Mouse (Mus musculus) CH12.LX (cell line): ENCODE data around the gene Prrc2c. TPM values are rescaled to one million over a fixed set of nuclear protein-coding genes. Genes with fewer than 3 reads are reported as not detected.

Experiments used
- DNase-seq: peaks from one replicate; pipeline ENCODE4 v3.0.0-alpha.2; 2013; ENCODE audit errors: extremely low read depth
- H3K27ac ChIP-seq: 2 replicates; pipeline ENCODE4 v1.5.1; 2012; ENCODE audit warnings: low read depth, mild to moderate bottlenecking, control low read depth, moderate library complexity; ENCODE audit not compliant: insufficient read depth
- H3K27me3 ChIP-seq: replicated peaks from 2 replicates; pipeline ENCODE3; 2012; ENCODE audit warnings: inconsistent platforms
- H3K36me3 ChIP-seq, 2 experiments: replicated peaks in 1 of 2; 2 replicates each; pipeline versions ENCODE3 to v1.6.1; 2012; ENCODE audit warnings: inconsistent platforms in 1 of 2, low read length in 1 of 2, mild to moderate bottlenecking in 1 of 2, mixed read lengths in 1 of 2, moderate library complexity in 1 of 2; ENCODE audit not compliant: control insufficient read depth in 1 of 2, insufficient read depth in 1 of 2
- H3K4me1 ChIP-seq, 2 experiments: 2 replicates each; pipeline ENCODE4 v1.6.1; 2012; ENCODE audit warnings: inconsistent platforms in 1 of 2, moderate library complexity in 1 of 2; ENCODE audit not compliant: insufficient read depth in 2 of 2, control insufficient read depth in 1 of 2
- H3K4me2 ChIP-seq: 2 replicates; pipeline ENCODE4 v1.6.1; 2012; ENCODE audit warnings: low read depth, mild to moderate bottlenecking, control low read depth; ENCODE audit not compliant: poor library complexity, insufficient read depth, severe bottlenecking
- H3K4me3 ChIP-seq, 3 experiments: fragments of 150-350 bp in 1 of 3; sonication (generic) in 1 of 3; replicated peaks in 1 of 3; 2 replicates each; pipeline versions ENCODE3 to v1.5.1; 2011 to 2012; ENCODE audit warnings: low read depth in 2 of 3, low read length in 2 of 3, mild to moderate bottlenecking in 2 of 3, moderate library complexity in 2 of 3, control low read depth in 1 of 3, improper control_type of control experiment in 1 of 3, inconsistent platforms in 1 of 3, mixed read lengths in 1 of 3; ENCODE audit not compliant: poor library complexity in 1 of 3
- H3K79me2 ChIP-seq: replicated peaks from 2 replicates; pipeline ENCODE4 v1.6.1; 2012; ENCODE audit warnings: mild to moderate bottlenecking, moderate library complexity; ENCODE audit not compliant: control insufficient read depth, poor library complexity, insufficient read depth, severe bottlenecking; ENCODE audit errors: extremely low read depth
- H3K9ac ChIP-seq: 2 replicates; pipeline ENCODE4 v1.6.1; 2012; ENCODE audit warnings: low read depth, mild to moderate bottlenecking, control low read depth, moderate library complexity; ENCODE audit not compliant: insufficient read depth
- H3K9me3 ChIP-seq: replicated peaks from 2 replicates; pipeline ENCODE3; 2012; ENCODE audit warnings: low read length, inconsistent platforms, mixed read lengths
- BHLHE40 ChIP-seq: IDR thresholded peaks from 2 replicates; pipeline ENCODE4 v1.6.1; 2011; ENCODE audit warnings: mild to moderate bottlenecking, low read depth, low read length, improper control_type of control experiment
- CHD1 ChIP-seq: IDR thresholded peaks from 2 replicates; pipeline ENCODE4 v1.6.1; 2012; ENCODE audit warnings: low read depth, low read length, improper control_type of control experiment, inconsistent platforms
- CHD2 ChIP-seq: IDR thresholded peaks from 2 replicates; pipeline ENCODE4 v1.6.1; 2011; ENCODE audit warnings: low read length, improper control_type of control experiment
- CTCF ChIP-seq, 2 experiments: IDR thresholded peaks in 1 of 2; conservative IDR thresholded peaks in 1 of 2; 2 replicates each; pipeline ENCODE4 v1.5.1; 2011 to 2012; ENCODE audit warnings: low read depth in 2 of 2, low read length in 2 of 2, improper control_type of control experiment in 1 of 2, inconsistent platforms in 1 of 2, mild to moderate bottlenecking in 1 of 2, moderate library complexity in 1 of 2
- ELF1 ChIP-seq: IDR thresholded peaks from 2 replicates; pipeline ENCODE4 v1.6.1; 2014; ENCODE audit warnings: low read depth, mild to moderate bottlenecking, inconsistent platforms, low read length, improper control_type of control experiment
- EP300 ChIP-seq: IDR thresholded peaks from 2 replicates; pipeline ENCODE4 v1.6.1; 2011; ENCODE audit warnings: low read length, improper control_type of control experiment
- ETS1 ChIP-seq: conservative IDR thresholded peaks from 2 replicates; pipeline ENCODE4 v1.6.1; 2012; ENCODE audit warnings: low read depth, mild to moderate bottlenecking, inconsistent platforms, low read length, improper control_type of control experiment, moderate library complexity
- GABPA ChIP-seq: IDR thresholded peaks from 2 replicates; pipeline ENCODE4 v1.6.1; 2012; ENCODE audit warnings: low read depth, low read length, improper control_type of control experiment, inconsistent platforms; ENCODE audit not compliant: insufficient replicate concordance
- HCFC1 ChIP-seq: IDR thresholded peaks from 2 replicates; pipeline ENCODE4 v1.6.1; 2012; ENCODE audit warnings: low read depth, mild to moderate bottlenecking, inconsistent platforms, low read length, improper control_type of control experiment
- IRF4 ChIP-seq: IDR thresholded peaks from 2 replicates; pipeline ENCODE4 v1.6.1; 2014; ENCODE audit warnings: low read depth, mild to moderate bottlenecking, inconsistent platforms, low read length, improper control_type of control experiment
- JUN ChIP-seq: IDR thresholded peaks from 2 replicates; pipeline ENCODE4 v1.6.1; 2011; ENCODE audit warnings: low read depth, mild to moderate bottlenecking, low read length, improper control_type of control experiment, moderate library complexity; ENCODE audit not compliant: insufficient read depth
- KAT2A ChIP-seq: IDR thresholded peaks from 2 replicates; pipeline ENCODE4 v1.6.1; 2012; ENCODE audit warnings: low read length, improper control_type of control experiment, inconsistent platforms; ENCODE audit not compliant: insufficient replicate concordance
- MAX ChIP-seq: IDR thresholded peaks from 2 replicates; pipeline ENCODE4 v1.6.1; 2011; ENCODE audit warnings: low read length, improper control_type of control experiment
- MAZ ChIP-seq: IDR thresholded peaks from 2 replicates; pipeline ENCODE4 v1.6.1; 2012; ENCODE audit warnings: low read depth, mild to moderate bottlenecking, inconsistent platforms, low read length, improper control_type of control experiment, moderate library complexity
- MEF2A ChIP-seq: IDR thresholded peaks from 2 replicates; pipeline ENCODE4 v1.6.1; 2014; ENCODE audit warnings: low read depth, mild to moderate bottlenecking, inconsistent platforms, low read length, improper control_type of control experiment, borderline replicate concordance
- MXI1 ChIP-seq: IDR thresholded peaks from 2 replicates; pipeline ENCODE4 v1.6.1; 2011; ENCODE audit warnings: mild to moderate bottlenecking, low read depth, low read length, improper control_type of control experiment
- MYC ChIP-seq: IDR thresholded peaks from 2 replicates; pipeline ENCODE4 v1.6.1; 2011; ENCODE audit warnings: low read depth, mild to moderate bottlenecking, improper control_type of control experiment, low read length
- NELFE ChIP-seq: IDR thresholded peaks from 2 replicates; pipeline ENCODE4 v1.6.1; 2011; ENCODE audit warnings: low read depth, low read length, improper control_type of control experiment
- NRF1 ChIP-seq: IDR thresholded peaks from 2 replicates; pipeline ENCODE4 v1.6.1; 2014; ENCODE audit warnings: low read depth, mild to moderate bottlenecking, inconsistent platforms, low read length, improper control_type of control experiment, moderate library complexity
- PAX5 ChIP-seq: IDR thresholded peaks from 2 replicates; pipeline ENCODE4 v1.6.1; 2012; ENCODE audit warnings: low read length, inconsistent platforms, mixed read lengths
- POLR2A ChIP-seq: IDR thresholded peaks from 2 replicates; pipeline ENCODE4 v1.6.1; 2011; ENCODE audit warnings: low read depth, mild to moderate bottlenecking, improper control_type of control experiment, low read length
- POLR2AphosphoS2 ChIP-seq: IDR thresholded peaks from 2 replicates; pipeline ENCODE4 v1.6.1; 2011; ENCODE audit warnings: low read depth, low read length, improper control_type of control experiment
- RAD21 ChIP-seq: IDR thresholded peaks from 2 replicates; pipeline ENCODE4 v1.6.1; 2011; ENCODE audit warnings: low read depth, mild to moderate bottlenecking, low read length, improper control_type of control experiment, moderate library complexity
- RCOR1 ChIP-seq: conservative IDR thresholded peaks from 2 replicates; pipeline ENCODE4 v1.6.1; 2012; ENCODE audit warnings: low read depth, mild to moderate bottlenecking, inconsistent platforms, low read length, improper control_type of control experiment
- SIN3A ChIP-seq: IDR thresholded peaks from 2 replicates; pipeline ENCODE4 v1.6.1; 2012; ENCODE audit warnings: low read length, improper control_type of control experiment, inconsistent platforms
- SMC3 ChIP-seq: IDR thresholded peaks from 2 replicates; pipeline ENCODE4 v1.6.1; 2011; ENCODE audit warnings: low read depth, low read length, improper control_type of control experiment
- TBP ChIP-seq: conservative IDR thresholded peaks from 2 replicates; pipeline ENCODE4 v1.6.1; 2011; ENCODE audit warnings: low read depth, low read length, improper control_type of control experiment
- TCF12 ChIP-seq: IDR thresholded peaks from 2 replicates; pipeline ENCODE4 v1.6.1; 2014; ENCODE audit warnings: low read depth, mild to moderate bottlenecking, inconsistent platforms, low read length, improper control_type of control experiment
- UBTF ChIP-seq: IDR thresholded peaks from 2 replicates; pipeline ENCODE4 v1.6.1; 2012; ENCODE audit warnings: low read depth, mild to moderate bottlenecking, inconsistent platforms, low read length, improper control_type of control experiment, moderate library complexity
- USF1 ChIP-seq: IDR thresholded peaks from 2 replicates; pipeline ENCODE4 v1.6.1; 2014; ENCODE audit warnings: low read depth, mild to moderate bottlenecking, inconsistent platforms, low read length, improper control_type of control experiment
- USF2 ChIP-seq: conservative IDR thresholded peaks from 2 replicates; pipeline ENCODE4 v1.6.1; 2011; ENCODE audit warnings: low read depth, low read length, improper control_type of control experiment
- ZKSCAN1 ChIP-seq: IDR thresholded peaks from 2 replicates; pipeline ENCODE4 v1.6.1; 2012; ENCODE audit warnings: low read depth, inconsistent platforms, low read length, improper control_type of control experiment, borderline replicate concordance
- ZMIZ1 ChIP-seq: IDR thresholded peaks from 2 replicates; pipeline ENCODE4 v1.6.1; 2012; ENCODE audit warnings: low read depth, mild to moderate bottlenecking, inconsistent platforms, low read length, improper control_type of control experiment
- ZNF384 ChIP-seq: IDR thresholded peaks from 2 replicates; pipeline ENCODE4 v1.6.1; 2012; ENCODE audit warnings: low read depth, low read length, improper control_type of control experiment, inconsistent platforms
- dilution Hi-C: fragments of 300-500 bp; cut with MboI; formaldehyde crosslinking; loops from 2 replicates; pipeline ENCODE4 v1.14.3; 2020; ENCODE audit warnings: low sequenced_read_pairs; ENCODE audit not compliant: extremely low pct_unique_long_range_greater_than_20kb, extremely low pct_ligation_motif_present
- in situ Hi-C: fragments of 300-500 bp; cut with MboI; formaldehyde crosslinking; loops from 3 replicates; pipeline ENCODE4 v1.14.3; 2019; ENCODE audit warnings: low sequenced_read_pairs, low pct_ligation_motif_present, low pct_unique_long_range_greater_than_20kb, mixed read lengths
- polyA plus RNA-seq: library from polyadenylated mRNA; unstranded; fragments of >175 nt; gene quantifications from 2 replicates; pipeline ENCODE4 v1.2.1, GENCODE M21; 2012; ENCODE audit warnings: low read depth; ENCODE audit not compliant: insufficient read length
- total RNA-seq, 2 experiments: library from RNA; depleted of rRNA; stranded (reverse); fragments of 300-350 nt in 1 of 2; fragments of >200 nt in 1 of 2; gene quantifications; 2 replicates each; pipeline ENCODE4 v1.2.3; 2012 to 2014

Prrc2c gene
- total RNA-seq (2012; rRNA removed) (59.8 and 63.4 TPM in 2 replicates), total RNA-seq (2014; rRNA removed) (26.4 and 30.9 TPM in 2 replicates), polyA plus RNA-seq (117 and 144 TPM in 2 replicates)

- Histone ChIP-seq H3K27ac (peak within 1 kb of the TSS; percentile 84), H3K36me3 (peaks cover 0 to 11% of the 10 kb centered on the region in 2 experiments), H3K4me2 (peak within 1 kb of the TSS; percentile 98), H3K4me1 (peaks cover 5 to 28% of the 10 kb centered on the region in 2 experiments; a peak in 2 of 4 replicates), H3K27me3 (no peaks in the 10 kb centered on the region), H3K9ac (peak within 1 kb of the TSS; percentile 93), H3K79me2 (peaks cover 48% of the 10 kb centered on the region), H3K4me3 (peak within 1 kb of the TSS; percentile 93 to 98 (median 97)), H3K9me3 (no peaks in the 10 kb centered on the region)
- dilution Hi-C loops: no loop called here
- DNase-seq: peak; percentile 97
- TF ChIP-seq ELF1: peak; percentile 56; the same call in 1 of the 2 replicates
- TF ChIP-seq MYC: no peak
- peak; percentile 95; the same call in 1 of the 2 replicates for TF ChIP-seq MAZ
- peak; percentile 85 for TF ChIP-seq ZMIZ1
- TF ChIP-seq ETS1: peak; percentile 37; the same call in 1 of the 2 replicates
- TF ChIP-seq POLR2A: peak; percentile 96
- TF ChIP-seq USF2: peak; percentile 97
- peak; percentile 77 for TF ChIP-seq HCFC1
- peak; percentile 56 for TF ChIP-seq RAD21
- TF ChIP-seq MAX: peak; percentile 96
- TF ChIP-seq NELFE: peak; percentile 82
- peak; percentile 25; the same call in 1 of the 2 replicates for TF ChIP-seq SMC3
- peak; percentile 85 for TF ChIP-seq TCF12
- no peak for TF ChIP-seq ZNF384
- peak in 1 of 2 experiments; percentile 65; a peak in 2 of 4 replicates for TF ChIP-seq CTCF (conservative IDR thresholded peaks at IDR 0.05 in 1 of 2, IDR thresholded peaks at IDR 0.05 in 1 of 2; ENCODE audit: low read depth in 2 of 2, low read length in 2 of 2)
- TF ChIP-seq TBP: peak; percentile 74; the same call in 1 of the 2 replicates
- TF ChIP-seq JUN: no peak
- peak; percentile 90 for TF ChIP-seq POLR2AphosphoS2
- peak; percentile 59 for TF ChIP-seq SIN3A
- TF ChIP-seq ZKSCAN1: no peak
- peak; percentile 62; the same call in 1 of the 2 replicates for TF ChIP-seq KAT2A
- no peak; the same call in 1 of the 2 replicates for TF ChIP-seq IRF4
- TF ChIP-seq GABPA: no peak
- no peak for TF ChIP-seq CHD1
- TF ChIP-seq MEF2A: peak; percentile 71; the same call in 1 of the 2 replicates
- TF ChIP-seq UBTF: no peak
- TF ChIP-seq PAX5: no peak
- peak; percentile 55 for TF ChIP-seq MXI1
- TF ChIP-seq NRF1: peak; percentile 51
- TF ChIP-seq USF1: peak; percentile 99
- TF ChIP-seq RCOR1: no peak
- TF ChIP-seq CHD2: no peak
- TF ChIP-seq BHLHE40: peak; percentile 96
- TF ChIP-seq EP300: no peak
- in situ Hi-C loops: no loop called here
Measured at GRCm38 (mm10) chr1:162740401-162740835, at the start of gene Prrc2c. Gene Prrc2c, minus strand, starts transcription at chr1:162740556.
